Mouse (Mus musculus) MEL (cell line): ENCODE results near the gene Brip1.

Source experiments
- CHD1 ChIP-seq: IDR thresholded peaks from 2 replicates; pipeline ENCODE4 v1.6.1; 2012; ENCODE audit warnings: low read depth, mild to moderate bottlenecking, inconsistent platforms, low read length, improper control_type of control experiment
- CTCF ChIP-seq, 3 experiments: IDR thresholded peaks in 2 of 3; conservative IDR thresholded peaks in 1 of 3; 2 replicates each; pipeline ENCODE4 v1.5.1; 2011 to 2012; ENCODE audit warnings: low read length in 3 of 3, low read depth in 2 of 3, mild to moderate bottlenecking in 2 of 3, improper control_type of control experiment in 1 of 3, inconsistent platforms in 1 of 3, mixed read lengths in 1 of 3, moderate library complexity in 1 of 3; ENCODE audit not compliant: control insufficient read depth in 1 of 3, insufficient read depth in 1 of 3, poor library complexity in 1 of 3, severe bottlenecking in 1 of 3
- E2F4 ChIP-seq: IDR thresholded peaks from 2 replicates; pipeline ENCODE4 v1.6.1; 2011; ENCODE audit warnings: low read depth, low read length, improper control_type of control experiment, borderline replicate concordance
- GATA1 ChIP-seq: IDR thresholded peaks from 2 replicates; pipeline ENCODE4 v1.6.1; 2011; ENCODE audit warnings: low read depth, low read length, improper control_type of control experiment
- MAX ChIP-seq: IDR thresholded peaks from 2 replicates; pipeline ENCODE4 v1.6.1; 2011; ENCODE audit warnings: low read length, improper control_type of control experiment
- MXI1 ChIP-seq: IDR thresholded peaks from 2 replicates; pipeline ENCODE4 v1.6.1; 2011; ENCODE audit warnings: mild to moderate bottlenecking, low read depth, low read length, improper control_type of control experiment
- MYC ChIP-seq: IDR thresholded peaks from 2 replicates; pipeline ENCODE4 v1.6.1; 2011; ENCODE audit warnings: low read depth, mild to moderate bottlenecking, low read length, improper control_type of control experiment, moderate library complexity
- POLR2AphosphoS2 ChIP-seq: IDR thresholded peaks from 2 replicates; pipeline ENCODE4 v1.6.1; 2011; ENCODE audit warnings: low read length, improper control_type of control experiment
- TAL1 ChIP-seq: IDR thresholded peaks from 2 replicates; pipeline ENCODE4 v1.6.1; 2012; ENCODE audit warnings: mild to moderate bottlenecking, inconsistent platforms, low read length, moderate library complexity, mixed read lengths
- TCF12 ChIP-seq: IDR thresholded peaks from 2 replicates; pipeline ENCODE4 v1.6.1; 2014; ENCODE audit warnings: low read depth, mild to moderate bottlenecking, inconsistent platforms, low read length, improper control_type of control experiment, moderate library complexity
- USF2 ChIP-seq, 2 experiments: IDR thresholded peaks; 2 replicates each; pipeline ENCODE4 v1.6.1; 2011 to 2012; ENCODE audit warnings: improper control_type of control experiment in 2 of 2, low read length in 2 of 2, borderline replicate concordance in 1 of 2, inconsistent platforms in 1 of 2, low read depth in 1 of 2, mild to moderate bottlenecking in 1 of 2; ENCODE audit not compliant: insufficient read depth in 1 of 2

DNA sequence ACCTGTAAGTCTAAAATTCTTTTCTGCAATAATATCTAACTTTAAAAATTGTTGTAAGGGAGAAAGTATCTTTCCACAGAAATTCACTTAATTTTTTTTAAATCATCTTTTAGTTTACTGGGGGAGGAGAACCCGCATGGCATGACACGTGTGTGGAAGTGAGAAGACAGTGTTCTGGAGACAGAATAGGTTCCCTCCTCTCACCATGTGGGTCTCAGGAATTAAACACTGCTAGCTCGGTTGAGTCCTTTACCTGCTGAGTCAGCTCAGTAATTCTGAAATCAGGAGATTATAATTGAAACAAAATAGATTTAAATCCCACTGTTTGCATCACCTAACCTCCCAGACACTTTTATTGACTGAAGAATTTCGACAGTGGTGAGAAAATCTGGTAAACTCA lies 1.3 kb downstream of the Brip1 start:
- TF ChIP-seq MYC (no peak), TCF12 (no peak), USF2 (IDR thresholded peaks at IDR 0.05; ENCODE audit: borderline replicate concordance in 1 of 2, insufficient read depth in 1 of 2, low read depth in 1 of 2, low read length in 2 of 2) (no peak), POLR2AphosphoS2 (no peak), TAL1 (no peak), E2F4 (no peak), CTCF (IDR thresholded peaks at IDR 0.05 in 2 of 3, conservative IDR thresholded peaks at IDR 0.05 in 1 of 3; ENCODE audit: control insufficient read depth in 1 of 3, insufficient read depth in 1 of 3, low read depth in 2 of 3, low read length in 3 of 3, poor library complexity in 1 of 3, severe bottlenecking in 1 of 3) (no peak), MXI1 (peak; percentile 32; the same call in 1 of the 2 replicates), MAX (no peak), CHD1 (no peak), GATA1 (no peak)
